Mouse (Mus musculus): ENCODE data around the gene Limd1. TPM values are rescaled to one million over a fixed set of nuclear protein-coding genes. Genes with fewer than 3 reads are reported as not detected.
"Not testable (repeated sequence)": the region's sequence is repeated elsewhere in the genome, so short reads cannot be mapped to it uniquely, and the experiment has no call there.

Gene Limd1
- polyA plus RNA-seq (2012; rRNA removed) = 15.4 and 16.5 TPM in 2 replicates

- peak; percentile 69 for DNase-seq (ENCODE audit: low read depth)
- TF ChIP-seq CTCF (IDR thresholded peaks at IDR 0.05; ENCODE audit: borderline replicate concordance, extremely low read depth, insufficient read depth, insufficient read length) (no peak), POLR2A (IDR thresholded peaks at IDR 0.05; ENCODE audit: borderline replicate concordance, extremely low read depth, insufficient read depth, insufficient read length, poor library complexity, severe bottlenecking) (peak; percentile 70)
Measured at GRCm38 (mm10) chr9:123478586-123479195, at the start of gene Limd1. Gene Limd1, plus strand, starts transcription at chr9:123478706.

DNA sequence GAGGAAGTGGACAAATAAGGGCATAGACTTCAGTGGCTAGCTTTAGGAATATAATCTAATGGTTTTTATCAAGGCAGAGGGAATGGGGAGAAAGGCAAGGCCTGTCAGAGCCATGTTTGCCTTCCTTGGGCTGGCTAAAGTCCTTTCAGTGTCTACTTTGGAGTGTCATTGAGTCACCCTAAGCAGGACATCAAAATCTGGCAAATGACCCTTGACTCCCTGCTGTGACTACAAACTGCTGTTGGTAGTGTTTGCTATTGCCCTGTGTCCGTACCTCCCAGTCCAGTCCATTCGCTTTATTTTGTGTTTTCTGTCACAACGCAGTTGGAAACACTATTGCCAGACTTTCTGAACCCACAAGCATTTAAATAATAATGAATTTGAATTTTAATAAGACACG is 48.6 kb upstream of the Limd1 start:
- DNase-seq (ENCODE audit: low read depth) = no peak
- TF ChIP-seq CTCF (IDR thresholded peaks at IDR 0.05; ENCODE audit: borderline replicate concordance, extremely low read depth, insufficient read depth, insufficient read length) (no peak), POLR2A (IDR thresholded peaks at IDR 0.05; ENCODE audit: borderline replicate concordance, extremely low read depth, insufficient read depth, insufficient read length, poor library complexity, severe bottlenecking) (no peak)

- peak; percentile 35 for DNase-seq (ENCODE audit: low read depth)
- no peak for TF ChIP-seq CTCF (IDR thresholded peaks at IDR 0.05; ENCODE audit: borderline replicate concordance, extremely low read depth, insufficient read depth, insufficient read length)
- TF ChIP-seq POLR2A (IDR thresholded peaks at IDR 0.05; ENCODE audit: borderline replicate concordance, extremely low read depth, insufficient read depth, insufficient read length, poor library complexity, severe bottlenecking) = no peak
Measured at GRCm38 (mm10) chr9:123430973-123431372, 47.5 kb upstream of the Limd1 start.

- TF ChIP-seq POLR2A (IDR thresholded peaks at IDR 0.05; ENCODE audit: borderline replicate concordance, extremely low read depth, insufficient read depth, insufficient read length, poor library complexity, severe bottlenecking) (no peak), CTCF (IDR thresholded peaks at IDR 0.05; ENCODE audit: borderline replicate concordance, extremely low read depth, insufficient read depth, insufficient read length) (no peak)
- no peak for DNase-seq (ENCODE audit: low read depth)
Measured at GRCm38 (mm10) chr9:123438223-123438622, 40.3 kb upstream of the Limd1 start.

DNA sequence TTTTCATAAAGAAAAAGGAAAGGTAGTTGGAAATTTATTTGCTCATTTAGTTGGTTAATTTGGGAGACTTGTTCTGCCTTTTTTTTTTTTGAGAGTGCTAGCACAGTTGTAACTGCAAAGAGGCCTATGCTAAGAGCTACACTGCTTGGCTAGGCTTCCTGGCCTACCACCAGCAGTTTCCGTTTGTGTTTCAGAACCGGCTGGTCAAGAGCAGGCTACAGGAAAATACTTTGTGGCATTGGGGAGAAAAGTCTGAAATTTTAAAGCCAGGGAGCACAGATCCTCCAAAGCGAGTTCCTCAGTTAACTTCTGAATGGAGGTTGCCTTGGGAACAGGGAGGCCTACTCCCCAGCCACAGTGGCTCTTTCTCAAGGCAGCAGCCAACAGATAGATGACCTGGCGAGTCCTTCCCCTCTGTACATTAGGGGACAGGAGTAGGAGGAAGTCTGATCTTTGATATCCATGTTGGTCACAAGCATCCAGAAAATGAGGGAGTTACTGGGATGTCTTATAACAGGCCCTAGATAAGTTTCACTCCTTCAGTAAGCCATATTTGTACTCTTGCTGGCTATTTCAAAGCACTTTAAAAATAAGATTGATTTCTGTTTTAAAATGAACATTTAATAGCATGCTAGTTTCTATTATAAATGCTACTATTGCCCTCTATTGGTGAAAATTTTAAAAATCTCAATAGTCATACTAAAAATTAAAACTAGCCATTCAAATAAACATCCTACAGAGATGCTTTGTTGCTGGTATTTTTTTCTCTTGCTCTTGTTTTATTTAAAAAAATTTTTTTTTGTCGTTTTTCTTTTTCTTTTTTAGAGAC is 38.1 kb upstream of the Limd1 start:
- DNase-seq (ENCODE audit: low read depth) = peak; percentile 24
- 0 out of 2 replicates have a peak, but pooled peaks have one; percentile 8 for TF ChIP-seq CTCF (IDR thresholded peaks at IDR 0.05; ENCODE audit: borderline replicate concordance, extremely low read depth, insufficient read depth, insufficient read length)
- no peak for TF ChIP-seq POLR2A (IDR thresholded peaks at IDR 0.05; ENCODE audit: borderline replicate concordance, extremely low read depth, insufficient read depth, insufficient read length, poor library complexity, severe bottlenecking)

GRCm38 (mm10) chr9:123447101-123447500 is 31.4 kb upstream of the Limd1 start:
- not testable (repeated sequence) for DNase-seq (ENCODE audit: low read depth)
- TF ChIP-seq CTCF (IDR thresholded peaks at IDR 0.05; ENCODE audit: borderline replicate concordance, extremely low read depth, insufficient read depth, insufficient read length) = peak; percentile 4; the same call in 1 of the 2 replicates

DNA sequence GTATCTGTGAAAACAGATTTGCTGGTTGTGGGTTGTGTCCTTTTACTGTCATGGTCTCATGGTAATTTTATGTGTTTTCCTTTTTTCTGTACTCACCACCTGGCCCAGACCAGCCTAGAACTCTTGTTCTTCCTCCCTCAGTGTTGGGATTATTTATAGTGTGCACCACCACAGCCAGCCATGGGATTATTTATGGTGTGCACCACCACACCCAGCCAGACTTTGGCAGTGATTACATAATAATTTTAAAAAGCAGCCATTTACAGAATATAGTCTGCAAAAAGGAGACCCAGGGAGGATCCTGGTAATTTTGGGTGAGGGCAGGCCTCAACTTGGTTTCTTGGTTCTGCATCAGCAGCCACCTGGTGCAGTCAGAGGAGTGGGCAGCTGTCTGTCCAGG is 29.9 kb upstream of the Limd1 start:
- TF ChIP-seq POLR2A (IDR thresholded peaks at IDR 0.05; ENCODE audit: borderline replicate concordance, extremely low read depth, insufficient read depth, insufficient read length, poor library complexity, severe bottlenecking) (no peak), CTCF (IDR thresholded peaks at IDR 0.05; ENCODE audit: borderline replicate concordance, extremely low read depth, insufficient read depth, insufficient read length) (no peak)

GRCm38 (mm10) chr9:123450174-123450573 is 28.3 kb upstream of the Limd1 start:
- DNase-seq (ENCODE audit: low read depth) = peak; percentile 53
- TF ChIP-seq POLR2A (IDR thresholded peaks at IDR 0.05; ENCODE audit: borderline replicate concordance, extremely low read depth, insufficient read depth, insufficient read length, poor library complexity, severe bottlenecking) = no peak
- peak; percentile 72; the same call in 1 of the 2 replicates for TF ChIP-seq CTCF (IDR thresholded peaks at IDR 0.05; ENCODE audit: borderline replicate concordance, extremely low read depth, insufficient read depth, insufficient read length)

More for the DNA sequence above, 29.9 kb upstream of the Limd1 start:
- DNase-seq (ENCODE audit: low read depth) = no peak

GRCm38 (mm10) chr9:123451772-123452171 is 26.7 kb upstream of the Limd1 start:
- TF ChIP-seq CTCF (IDR thresholded peaks at IDR 0.05; ENCODE audit: borderline replicate concordance, extremely low read depth, insufficient read depth, insufficient read length) (no peak), POLR2A (IDR thresholded peaks at IDR 0.05; ENCODE audit: borderline replicate concordance, extremely low read depth, insufficient read depth, insufficient read length, poor library complexity, severe bottlenecking) (no peak)
- DNase-seq (ENCODE audit: low read depth) = no peak

GRCm38 (mm10) chr9:123456634-123457602 is 21.6 kb upstream of the Limd1 start:
- DNase-seq (ENCODE audit: low read depth) = no peak
- TF ChIP-seq CTCF (IDR thresholded peaks at IDR 0.05; ENCODE audit: borderline replicate concordance, extremely low read depth, insufficient read depth, insufficient read length) (no peak), POLR2A (IDR thresholded peaks at IDR 0.05; ENCODE audit: borderline replicate concordance, extremely low read depth, insufficient read depth, insufficient read length, poor library complexity, severe bottlenecking) (no peak)

DNA sequence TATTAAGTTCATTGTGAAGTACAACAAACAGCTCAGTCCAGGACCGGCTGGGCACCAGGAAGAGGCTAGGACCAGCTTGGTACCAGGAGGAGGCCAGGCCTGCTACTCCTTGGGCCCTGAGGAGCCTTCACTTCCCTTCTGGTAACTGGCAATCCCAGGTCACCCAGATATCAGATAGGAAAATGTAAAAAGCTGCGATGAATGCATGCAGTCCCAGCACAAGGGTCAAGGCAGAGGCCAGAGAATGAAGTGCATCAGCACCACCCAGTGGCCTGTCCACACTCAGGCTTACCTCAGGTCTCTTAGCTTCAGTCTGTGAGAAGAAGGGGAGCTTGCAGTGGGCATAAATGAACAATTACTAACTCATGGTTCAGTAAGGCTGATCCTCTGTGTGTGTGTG is 20.9 kb upstream of the Limd1 start:
- TF ChIP-seq POLR2A (IDR thresholded peaks at IDR 0.05; ENCODE audit: borderline replicate concordance, extremely low read depth, insufficient read depth, insufficient read length, poor library complexity, severe bottlenecking) = no peak
- peak; percentile 38; the same call in 1 of the 2 replicates for TF ChIP-seq CTCF (IDR thresholded peaks at IDR 0.05; ENCODE audit: borderline replicate concordance, extremely low read depth, insufficient read depth, insufficient read length)
- no peak for DNase-seq (ENCODE audit: low read depth)

Measured in brain, embryonic 14.5 days (tissue).